8 mouse cellular contexts compared by ENCODE assay signal in the genomic region with DNA sequence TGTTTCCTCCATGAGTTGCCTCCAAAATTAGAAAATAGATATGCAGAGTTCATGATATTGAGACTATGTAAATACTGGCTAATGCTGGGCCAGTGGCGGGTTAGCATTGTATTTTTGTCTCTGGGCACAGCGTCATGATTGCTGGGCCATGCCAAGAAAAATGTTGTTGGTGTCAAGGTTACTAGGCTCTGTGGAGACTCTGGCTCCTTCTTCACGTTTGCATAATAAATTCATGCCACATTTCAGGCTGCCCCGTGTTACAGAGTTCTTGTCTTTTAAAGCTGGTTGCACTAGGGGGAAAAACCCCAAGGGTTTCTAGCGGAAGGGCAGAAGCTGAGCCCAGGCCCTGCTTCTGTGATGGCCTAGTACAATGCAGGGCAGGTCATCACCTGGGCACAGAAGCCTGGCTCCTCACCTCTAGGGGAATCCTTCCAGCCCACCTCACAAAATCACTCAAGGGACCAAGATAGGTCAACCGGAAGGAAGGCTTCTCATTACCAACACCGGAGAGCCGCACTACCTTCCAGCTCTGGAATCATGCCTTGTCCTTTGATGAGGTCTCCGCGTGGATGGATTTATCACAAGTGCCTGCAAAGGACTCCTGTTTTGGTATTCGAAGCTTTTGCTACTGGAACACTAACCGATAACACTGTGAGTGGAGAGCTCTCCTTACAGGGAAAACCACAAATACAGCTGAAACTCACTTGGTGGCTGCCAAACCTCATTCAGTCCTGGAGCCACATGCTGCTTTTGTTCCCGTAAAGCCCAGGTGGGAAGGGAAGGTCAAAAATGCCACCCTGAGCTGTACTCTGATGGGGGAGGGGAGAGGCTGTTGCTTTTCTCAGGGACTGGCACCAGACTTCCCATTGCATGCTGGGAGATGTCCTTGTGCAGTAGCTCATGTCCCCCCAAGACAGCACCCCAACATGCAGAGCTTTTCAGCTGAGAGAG. TPM values are rescaled to one million over a fixed set of nuclear protein-coding genes. Genes with fewer than 3 reads are reported as not detected.
DNase-seq lines count a peak whose midpoint lies in the region; ATAC-seq and TF ChIP-seq lines count a peak whose summit lies in the region.

No protein-coding gene starts in this region.

- H3K9ac ChIP-seq in heart, embryonic 11.5 days (ENCODE audit: low read depth, low read length) = no peak overlapping the region
- no peak overlapping the region for H3K9ac ChIP-seq in lung, embryonic 14.5 days
- H3K9ac ChIP-seq in stomach, postnatal 0 days (ENCODE audit: low read length) = no peak overlapping the region
- H3K9ac ChIP-seq in kidney, embryonic 16.5 days (replicated peaks; ENCODE audit: low read length) = no peak overlapping the region

- H3K9me3 ChIP-seq in heart, embryonic 11.5 days (replicated peaks; ENCODE audit: control insufficient read depth, low read length) = no peaks in the 10 kb centered on the region
- H3K9me3 ChIP-seq in lung, embryonic 14.5 days (ENCODE audit: low read depth, low read length) = no peaks in the 10 kb centered on the region
- no peaks in the 10 kb centered on the region for H3K9me3 ChIP-seq in stomach, postnatal 0 days (ENCODE audit: control insufficient read depth, low read length)
- 0 out of 2 replicates have a peak, but pooled peaks cover 2% of the 10 kb centered on the region for H3K9me3 ChIP-seq in kidney, embryonic 16.5 days (ENCODE audit: low read length)

- peak; percentile 29 for ATAC-seq in heart, embryonic 11.5 days (replicated peaks; ENCODE audit: insufficient number of reproducible peaks, low FRiP score, low TSS enrichment)
- 0 out of 2 replicates have a peak, but pooled peaks have one; percentile 14 for ATAC-seq in lung, embryonic 14.5 days (ENCODE audit: insufficient read depth)
- ATAC-seq in stomach, postnatal 0 days (ENCODE audit: low FRiP score, low TSS enrichment) = no peak
- no peak for ATAC-seq in kidney, embryonic 16.5 days (ENCODE audit: low FRiP score, low TSS enrichment)

- no peaks in the 10 kb centered on the region for H3K36me3 ChIP-seq in heart, embryonic 11.5 days (ENCODE audit: control insufficient read depth, insufficient read depth, low read length)
- H3K36me3 ChIP-seq in lung, embryonic 14.5 days (ENCODE audit: insufficient read depth) = no peaks in the 10 kb centered on the region
- H3K36me3 ChIP-seq in stomach, postnatal 0 days (ENCODE audit: control insufficient read depth, insufficient read depth, low read length) = no peaks in the 10 kb centered on the region
- no peaks in the 10 kb centered on the region for H3K36me3 ChIP-seq in kidney, embryonic 16.5 days (ENCODE audit: insufficient read depth, low read length)

- no peak for TF ChIP-seq CTCF in lung, embryonic 14.5 days (IDR thresholded peaks at IDR 0.05; ENCODE audit: low read depth)
- no peak for TF ChIP-seq CTCF in stomach, postnatal 0 days (IDR thresholded peaks at IDR 0.05; ENCODE audit: low read depth)

- H3K27ac ChIP-seq in heart, embryonic 11.5 days (ENCODE audit: low read depth, low read length) = peak overlapping the region; percentile 87
- H3K27ac ChIP-seq in lung, embryonic 14.5 days (ENCODE audit: low read depth) = peak overlapping the region; percentile 78
- H3K27ac ChIP-seq in stomach, postnatal 0 days (replicated peaks) = peak overlapping the region; percentile 13; the same call in 1 of the 2 replicates
- H3K27ac ChIP-seq in kidney, embryonic 16.5 days (ENCODE audit: low read length) = no peak overlapping the region

- no peak for TF ChIP-seq EP300 in stomach, postnatal 0 days (optimal IDR thresholded peaks at IDR 0.05)

- peak; percentile 12 for DNase-seq in thymus, postnatal 4 days
- DNase-seq in thymus, adult 18-20 months = no peak
- peak; percentile 31 for DNase-seq in lung, embryonic 14.5 days
- no peak for DNase-seq in stomach, postnatal 0 days (ENCODE audit: low spot score)
- no peak for DNase-seq in layer of hippocampus, postnatal 14 days (ENCODE audit: low spot score in 2 of 2)
- no peak for DNase-seq in MN1 (ENCODE audit: low spot score)

- H3K4me3 ChIP-seq in heart, embryonic 11.5 days (ENCODE audit: low read depth, low read length) = no peak overlapping the region
- no peak overlapping the region for H3K4me3 ChIP-seq in lung, embryonic 14.5 days (ENCODE audit: low read depth, low read length)
- no peak overlapping the region for H3K4me3 ChIP-seq in stomach, postnatal 0 days (ENCODE audit: low read depth, low read length)
- H3K4me3 ChIP-seq in kidney, embryonic 16.5 days (ENCODE audit: low read length) = no peak overlapping the region

- peaks cover 14% of the 10 kb centered on the region; the same call in 1 of the 2 replicates for H3K4me1 ChIP-seq in heart, embryonic 11.5 days (ENCODE audit: control insufficient read depth, insufficient read depth, low read length)
- H3K4me1 ChIP-seq in lung, embryonic 14.5 days (ENCODE audit: insufficient read depth) = 0 out of 2 replicates have a peak, but pooled peaks cover 5% of the 10 kb centered on the region
- no peaks in the 10 kb centered on the region for H3K4me1 ChIP-seq in stomach, postnatal 0 days (replicated peaks; ENCODE audit: control insufficient read depth, insufficient read depth)
- H3K4me1 ChIP-seq in kidney, embryonic 16.5 days (ENCODE audit: insufficient read depth, low read length) = peaks cover 13% of the 10 kb centered on the region

- whole genome bisulfite sequencing in heart, embryonic 11.5 days (ENCODE audit: insufficient replicate concordance) = 43% methylated on average over 13 of the region's 13 CpGs
- 52% methylated on average over 13 of the region's 13 CpGs for WGBS in lung, embryonic 14.5 days
- WGBS in stomach, postnatal 0 days = 59% methylated on average over 13 of the region's 13 CpGs
- 49% methylated on average over 13 of the region's 13 CpGs for WGBS in kidney, embryonic 16.5 days

- H3K4me2 ChIP-seq in heart, embryonic 11.5 days = peak overlapping the region; percentile 15
- no peak overlapping the region for H3K4me2 ChIP-seq in lung, embryonic 14.5 days
- no peak overlapping the region for H3K4me2 ChIP-seq in stomach, postnatal 0 days (replicated peaks; ENCODE audit: low read depth)
- H3K4me2 ChIP-seq in kidney, embryonic 16.5 days (replicated peaks; ENCODE audit: low read depth, low read length) = no peak overlapping the region

- H3K27me3 ChIP-seq in heart, embryonic 11.5 days (ENCODE audit: control insufficient read depth, insufficient read depth, low read length) = no peaks in the 10 kb centered on the region
- no peaks in the 10 kb centered on the region for H3K27me3 ChIP-seq in lung, embryonic 14.5 days (ENCODE audit: insufficient read depth, low read length)
- no peaks in the 10 kb centered on the region for H3K27me3 ChIP-seq in stomach, postnatal 0 days (ENCODE audit: control insufficient read depth, insufficient read depth, low read length)
- H3K27me3 ChIP-seq in kidney, embryonic 16.5 days (ENCODE audit: insufficient read depth, low read length) = no peaks in the 10 kb centered on the region

RNA-seq across cellular contexts. Expression of a gene that starts 27.1 kb away (rescaled TPM):
- 60.3 and 67.0 TPM in 2 replicates for polyA plus RNA-seq in heart, embryonic 11.5 days (2014; fragmentation: Nextera tagmentation; extraction: Ambion mirVana)
- polyA plus RNA-seq in lung, embryonic 14.5 days (2014; fragmentation: Nextera tagmentation; extraction: Ambion mirVana) = 51.2 and 52.9 TPM in 2 replicates
- polyA plus RNA-seq in stomach, postnatal 0 days (2015; fragmentation: Nextera tagmentation; extraction: Ambion mirVana) = 26.0 and 27.8 TPM in 2 replicates
- 1 to 10 TPM; 8.3 to 8.8 TPM for total RNA-seq in layer of hippocampus, postnatal 14 days (2021)
- 54.6 and 59.1 TPM in 2 replicates for polyA plus RNA-seq in kidney, embryonic 16.5 days (2015; fragmentation: Nextera tagmentation; extraction: Ambion mirVana)

Comparison
In these comparisons a context has a peak if more than half of its experiments do, and no peak if none do; other contexts are left out.
1. DNase-seq: peak in thymus, postnatal 4 days (single experiment) and lung, embryonic 14.5 days (single experiment); none in thymus, adult 18-20 months (0 of 2), stomach, postnatal 0 days (single experiment), layer of hippocampus, postnatal 14 days (0 of 2) and MN1 (single experiment).
2. ATAC-seq: peak in heart, embryonic 11.5 days (single experiment) and lung, embryonic 14.5 days (single experiment); none in stomach, postnatal 0 days (single experiment) and kidney, embryonic 16.5 days (single experiment).